Mouse (Mus musculus) adrenal gland, postnatal 25 days (tissue): Measurements from ENCODE around the gene Gm3893. TPM values are rescaled to one million over a fixed set of nuclear protein-coding genes. Genes with fewer than 3 reads are reported as not detected.
"Not testable (repeated sequence)": the region's sequence is repeated elsewhere in the genome, so short reads cannot be mapped to it uniquely, and the experiment has no call there.

ENCODE experiments used
- DNase-seq: peaks from one replicate; pipeline ENCODE4 v3.0.0; 2021; ENCODE audit warnings: mixed read lengths
- long read RNA-seq: library from polyadenylated mRNA; stranded (forward); transcript quantifications from one replicate; pipeline ENCODE4 v2.0.0, GENCODE M21; 2021
- total RNA-seq: library from RNA; stranded (reverse); gene quantifications from 2 replicates; pipeline ENCODE4 v1.2.3, GENCODE M21; 2021

The Gm3893 gene
- total RNA-seq, result not detected in 2 replicates
- long read RNA-seq, result 0 reads

GRCm38 (mm10) chr4:42090907-42091306 lies at the start of gene Gm3893:
Gene Gm3893, plus strand, starts transcription at chr4:42091207.
- not testable (repeated sequence) for DNase-seq

DNA sequence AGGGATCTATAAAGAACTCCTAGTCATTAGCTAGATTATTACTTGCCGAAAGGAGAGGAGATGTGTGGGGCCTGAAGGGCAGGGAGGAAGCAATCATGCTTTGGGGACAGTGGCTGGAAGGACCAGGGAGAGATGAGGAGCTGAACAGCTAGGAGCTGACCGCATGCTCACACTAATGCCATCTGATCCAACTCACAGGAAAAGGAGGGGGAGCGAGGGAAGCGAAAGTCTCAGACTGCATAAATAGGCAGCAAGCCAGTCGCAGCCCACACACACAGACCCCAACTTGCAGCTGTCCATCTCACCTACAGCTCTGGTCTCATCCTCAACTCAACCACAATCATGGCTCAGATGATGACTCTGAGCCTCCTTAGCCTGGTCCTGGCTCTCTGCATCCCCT lies 23.5 kb downstream of the Gm3893 start, which contains the start of gene Gm13304:
Gene Gm13304, plus strand, starts transcription at position 301 of the 400 bp plus-strand sequence.
- DNase-seq, result not testable (repeated sequence)

Other genes with a start within 250 kb of the Gm3893 start
- gene Gm21541, start 187.6 kb upstream of the Gm3893 start, total RNA-seq, result not detected in 2 replicates
- gene Gm20878, start 149.6 kb upstream of the Gm3893 start, total RNA-seq, result 5.1 and 5.3 TPM in 2 replicates
- 0.62 and 1.0 TPM in 2 replicates for gene Fam205a4, start 125.1 kb upstream of the Gm3893 start, total RNA-seq
- gene Gm21093, start 56.5 kb upstream of the Gm3893 start, total RNA-seq, result 0.95 TPM in 1 of 2 replicates, not detected in the other
- gene Gm13304, start 23.6 kb downstream of the Gm3893 start, total RNA-seq, result 2.2 and 3.6 TPM in 2 replicates
- gene Gm13306, start 62.2 kb downstream of the Gm3893 start, total RNA-seq, result 16.7 TPM in 1 of 2 replicates, not detected in the other
- not detected in 2 replicates for gene Gm13305, start 77.4 kb downstream of the Gm3893 start, total RNA-seq
- 1.1 and 1.8 TPM in 2 replicates for gene Gm10600, start 149.4 kb downstream of the Gm3893 start, total RNA-seq
- gene Ccl21b, start 164.6 kb downstream of the Gm3893 start, total RNA-seq, result not detected in 2 replicates
- gene Gm21953, start 203.1 kb downstream of the Gm3893 start, total RNA-seq, result not detected in 2 replicates
- not detected in 2 replicates for gene Fam205a3, start 227.1 kb downstream of the Gm3893 start, total RNA-seq